Mouse (Mus musculus) v-Abl transformed pro-B cells (cell line): Measurements from ENCODE around the gene Erich6.

ENCODE experiments used
- in situ Hi-C, 2 experiments: fragments of 400-800 bp; cut with MboI; formaldehyde crosslinking; loops; one replicate each; pipeline ENCODE4 v1.15.1; 2025; ENCODE audit not compliant: unreplicated experiment in 2 of 2

Erich6 gene

GRCm38 (mm10) chr3:58576137-58577066, 60.6 kb downstream of the Erich6 start, which contains the start of gene Selenot:
Gene Selenot (plus strand): TSS chr3:58576636.
- in situ Hi-C loops: loop anchor here in 1 of 2 experiments (5.0 to 10.0 kb wide), 2 partner anchors 59 to 162 kb away; partner anchors contain the start of gene Tsc22d2

GRCm38 (mm10) chr3:58570821-58571220, 66.2 kb downstream of the Erich6 start:
- in situ Hi-C loops: loop anchor here (5.0 to 10.0 kb wide), 2 partner anchors 39 to 156 kb away; partner anchors contain the start of gene Tsc22d2 (in 1 of the 2)
